Mouse (Mus musculus): ENCODE measurements around the gene AI464131.

The AI464131 gene

DNA sequence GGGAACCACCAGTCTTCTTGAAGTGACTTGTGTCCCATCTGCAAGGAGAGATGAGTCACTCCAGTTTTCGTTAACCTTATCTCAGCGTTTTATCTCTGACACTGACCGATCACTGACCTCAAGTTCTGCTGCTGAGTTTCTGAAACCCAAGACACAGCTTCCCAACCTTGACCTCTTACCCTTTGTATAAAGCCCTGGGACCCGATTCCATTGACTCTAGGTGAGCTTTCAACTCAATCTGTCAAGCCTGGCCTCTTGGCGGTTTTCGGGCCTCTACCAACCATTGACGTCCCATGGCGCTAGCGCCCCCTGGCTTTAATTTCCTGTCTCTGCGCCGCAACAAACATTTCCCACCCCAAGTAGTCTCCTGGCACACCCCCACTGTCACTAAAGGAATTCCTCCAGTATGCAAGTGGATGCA is 2.3 kb upstream of the AI464131 start:
- peak; percentile 96 for DNase-seq (ENCODE audit: low read depth)

DNA sequence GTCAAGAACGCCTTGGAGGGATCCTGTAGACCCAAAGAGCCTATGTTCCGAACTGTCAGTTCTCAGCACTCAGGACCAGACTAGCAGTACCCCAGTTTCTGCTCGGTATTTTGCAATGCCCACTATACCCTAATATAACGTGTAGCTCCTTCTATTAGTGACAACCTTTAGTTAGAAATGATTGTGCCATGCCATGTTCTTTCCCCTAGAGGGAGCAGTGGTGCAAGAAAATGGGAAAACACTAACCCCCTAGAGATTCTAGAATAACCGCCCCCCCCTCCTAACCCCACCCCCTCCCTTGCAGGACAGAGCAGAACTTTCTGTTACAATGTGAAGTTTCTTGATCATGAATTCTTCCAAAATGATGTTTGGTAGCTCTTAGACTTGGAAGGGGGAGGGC is 1.4 kb upstream of the AI464131 start:
- peak; percentile 61 for DNase-seq (ENCODE audit: low read depth)

DNA sequence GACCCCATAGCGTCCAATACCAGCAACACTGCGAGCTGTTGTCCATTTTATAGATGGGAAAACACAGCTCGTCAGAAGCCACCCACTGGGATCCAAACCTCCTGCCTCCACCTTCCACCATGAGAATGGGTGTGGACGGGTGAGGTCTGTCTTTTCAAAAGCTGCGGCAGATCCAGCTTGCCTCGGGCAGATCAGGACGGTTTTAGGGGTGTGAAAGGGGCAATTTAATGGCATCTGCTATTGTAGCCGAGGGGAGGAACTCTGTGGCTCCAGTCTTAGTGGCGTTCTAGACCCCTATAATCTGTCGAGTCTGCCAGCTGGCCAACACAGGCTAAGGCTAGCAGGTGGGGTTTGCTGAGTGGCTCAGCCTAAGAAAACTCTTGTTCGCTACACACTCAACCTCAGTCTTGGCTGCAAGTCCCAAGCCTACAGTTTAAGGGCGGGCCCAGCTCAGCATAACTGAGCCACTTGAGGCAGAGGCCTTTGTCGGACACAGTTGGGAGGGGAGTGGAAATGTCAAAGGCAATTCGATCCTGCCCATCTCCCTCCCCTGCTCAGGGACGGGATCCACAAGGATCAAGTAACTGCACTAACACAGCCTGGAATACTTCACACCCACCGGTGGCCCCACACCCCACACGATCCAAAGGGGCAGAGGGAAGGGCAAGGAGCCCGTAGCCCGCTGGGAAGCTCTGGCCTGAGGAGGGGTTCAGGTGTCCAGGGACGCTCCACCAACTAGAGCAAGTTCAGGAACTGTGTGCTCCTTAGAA is 520 bp downstream of the AI464131 start:
- DNase-seq (ENCODE audit: low read depth): no peak

GRCm38 (mm10) chr4:41500787-41501186 is 2.1 kb downstream of the AI464131 start:
- no peak for DNase-seq (ENCODE audit: low read depth)

DNA sequence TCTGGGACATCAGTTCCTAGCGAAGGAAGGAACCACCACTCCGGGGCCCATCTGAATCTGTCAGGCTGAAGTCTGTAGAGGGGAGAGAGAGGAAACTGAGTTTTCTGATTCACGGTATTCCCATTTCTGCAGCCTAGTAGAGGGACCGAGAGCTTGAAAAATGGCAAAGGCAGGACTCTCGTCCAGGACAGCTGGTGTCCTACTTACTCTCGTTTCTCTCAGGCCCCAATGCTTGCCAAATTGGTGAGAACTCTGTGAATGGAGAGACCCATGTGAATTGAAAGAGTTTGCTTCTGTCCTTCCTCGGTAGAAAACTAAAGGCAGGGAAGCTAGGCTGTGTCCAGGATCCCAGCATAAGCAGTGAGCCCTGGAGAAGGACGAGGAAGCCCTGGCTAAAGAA is 3.3 kb downstream of the AI464131 start:
- DNase-seq (ENCODE audit: low read depth): no peak

DNA sequence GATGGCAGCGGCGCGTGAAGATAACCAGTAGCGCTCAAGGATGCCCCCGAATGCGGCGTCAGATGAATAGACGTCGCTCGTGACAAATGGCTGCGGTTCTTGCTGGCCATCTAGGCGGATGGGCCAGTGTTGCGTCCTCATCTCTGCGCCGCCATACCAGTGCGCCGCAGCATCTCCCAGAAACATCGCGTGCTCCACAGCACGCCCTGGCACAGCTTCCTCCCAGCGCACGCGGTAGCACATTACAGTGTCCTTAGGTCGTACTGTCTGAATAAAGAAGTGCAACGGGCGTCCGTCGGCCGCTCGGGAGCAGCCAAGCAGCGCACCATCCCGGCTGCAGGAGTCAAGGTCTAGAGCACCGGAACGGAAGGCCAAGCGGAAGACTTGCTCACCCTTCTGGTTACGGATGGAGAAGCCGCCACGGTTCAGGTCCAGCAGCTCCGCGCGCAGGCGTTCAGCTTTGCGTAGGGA is 3.9 kb downstream of the AI464131 start:
- DNase-seq (ENCODE audit: low read depth): no peak

DNA sequence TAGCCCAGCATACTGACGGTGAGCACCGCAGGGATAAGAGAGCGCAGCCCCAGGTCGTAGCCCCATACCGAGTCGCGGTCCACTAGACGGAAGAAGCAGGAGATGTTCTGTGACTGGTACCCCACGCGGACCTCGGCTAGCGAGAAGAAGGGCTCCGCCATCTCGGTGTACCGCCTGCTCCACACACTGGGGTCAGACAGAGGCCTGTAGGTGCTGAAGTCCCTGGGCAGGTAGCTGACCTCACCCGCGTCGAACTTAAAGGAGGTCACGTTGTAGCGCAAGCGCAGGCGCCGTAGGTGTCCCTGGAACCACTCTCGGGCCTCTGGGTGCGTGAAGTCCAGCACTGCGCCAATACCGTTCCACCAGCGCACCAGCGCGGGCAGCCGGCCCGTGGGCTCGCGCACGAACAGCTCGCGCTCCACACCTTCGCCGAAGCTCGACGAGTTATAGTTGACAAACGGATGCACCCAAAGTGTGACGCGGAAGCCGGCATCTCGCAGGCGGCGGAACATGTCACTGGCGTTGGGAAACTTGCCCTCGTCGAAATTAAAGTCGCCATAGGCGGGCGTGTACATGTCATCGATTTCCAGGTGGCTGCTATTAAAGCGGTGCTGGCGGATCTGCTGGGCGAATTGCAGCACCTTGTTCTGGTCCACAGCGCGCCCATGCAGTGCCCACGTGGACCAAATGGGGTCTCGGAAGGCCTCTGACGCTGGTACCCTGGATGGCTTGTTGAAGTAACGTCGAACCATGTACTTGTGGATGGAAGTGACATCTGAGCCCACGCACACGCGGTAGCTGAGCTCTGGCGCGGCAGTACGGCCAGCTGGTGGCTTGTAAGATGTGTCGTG is 4.7 kb downstream of the AI464131 start:
- DNase-seq (ENCODE audit: low read depth): no peak

DNA sequence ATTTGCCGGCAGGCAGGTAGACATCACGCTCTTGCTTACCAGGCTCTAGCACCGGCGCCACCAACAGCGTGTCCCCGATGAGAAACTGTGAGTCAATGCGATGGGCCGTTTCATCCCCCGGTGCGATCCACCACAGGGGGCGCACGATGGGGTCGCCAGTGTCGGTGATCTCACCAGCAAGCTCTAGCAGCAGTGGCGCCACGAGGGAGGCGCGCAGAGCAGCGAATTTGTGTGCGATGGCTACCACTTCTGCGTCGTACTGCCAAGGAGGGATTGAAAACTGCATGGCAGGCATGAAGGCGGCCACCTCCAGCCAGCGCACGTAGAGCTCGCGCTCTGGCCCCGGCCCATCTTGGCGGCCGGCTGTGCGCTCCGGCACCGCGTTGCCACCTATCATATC is 5.3 kb downstream of the AI464131 start:
- no peak for DNase-seq (ENCODE audit: low read depth)

DNA sequence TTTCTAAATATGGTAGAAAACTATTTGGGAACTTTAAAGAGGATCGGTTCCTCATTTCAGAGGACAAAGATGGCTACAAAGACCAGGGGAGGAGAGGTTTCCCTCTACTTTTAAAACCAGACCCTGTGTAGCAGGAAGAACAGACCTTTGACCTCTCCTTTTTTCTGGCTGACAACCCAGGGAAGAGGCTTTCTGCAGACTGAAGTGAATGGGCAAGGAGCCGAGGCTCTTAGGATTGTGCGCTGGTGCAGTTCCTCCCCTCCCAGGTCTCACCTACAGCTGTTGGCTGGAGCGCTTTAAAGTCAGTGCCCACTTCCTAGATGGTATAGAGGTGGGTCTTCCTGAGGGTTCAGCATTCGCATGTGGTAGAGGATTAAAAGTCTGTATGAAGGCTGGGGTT is 5.8 kb downstream of the AI464131 start:
- DNase-seq (ENCODE audit: low read depth): no peak

- no peak for DNase-seq (ENCODE audit: low read depth)
Observed at GRCm38 (mm10) chr4:41495850-41496249, 7.0 kb downstream of the AI464131 start.

DNA sequence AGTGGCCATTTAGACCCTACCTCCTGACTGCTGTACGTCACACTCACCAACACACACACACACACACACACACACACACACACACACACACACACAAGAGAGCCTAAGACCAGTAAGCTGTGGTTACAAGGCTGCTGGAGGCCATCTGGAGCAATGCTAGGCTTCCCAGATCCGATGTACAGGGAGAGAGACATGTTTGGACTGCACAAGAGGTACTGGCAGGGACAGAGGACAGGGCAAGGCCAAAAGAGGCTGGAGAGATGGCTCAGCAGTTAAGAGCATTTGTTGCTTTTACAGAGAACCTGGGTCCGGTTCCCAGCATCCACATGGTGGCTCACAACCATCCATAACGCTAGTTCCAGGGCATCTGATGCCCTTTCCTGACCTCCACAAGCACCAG is 7.8 kb downstream of the AI464131 start:
- no peak for DNase-seq (ENCODE audit: low read depth)

- DNase-seq (ENCODE audit: low read depth): no peak
Observed at GRCm38 (mm10) chr4:41494378-41494777, 8.5 kb downstream of the AI464131 start.

DNA sequence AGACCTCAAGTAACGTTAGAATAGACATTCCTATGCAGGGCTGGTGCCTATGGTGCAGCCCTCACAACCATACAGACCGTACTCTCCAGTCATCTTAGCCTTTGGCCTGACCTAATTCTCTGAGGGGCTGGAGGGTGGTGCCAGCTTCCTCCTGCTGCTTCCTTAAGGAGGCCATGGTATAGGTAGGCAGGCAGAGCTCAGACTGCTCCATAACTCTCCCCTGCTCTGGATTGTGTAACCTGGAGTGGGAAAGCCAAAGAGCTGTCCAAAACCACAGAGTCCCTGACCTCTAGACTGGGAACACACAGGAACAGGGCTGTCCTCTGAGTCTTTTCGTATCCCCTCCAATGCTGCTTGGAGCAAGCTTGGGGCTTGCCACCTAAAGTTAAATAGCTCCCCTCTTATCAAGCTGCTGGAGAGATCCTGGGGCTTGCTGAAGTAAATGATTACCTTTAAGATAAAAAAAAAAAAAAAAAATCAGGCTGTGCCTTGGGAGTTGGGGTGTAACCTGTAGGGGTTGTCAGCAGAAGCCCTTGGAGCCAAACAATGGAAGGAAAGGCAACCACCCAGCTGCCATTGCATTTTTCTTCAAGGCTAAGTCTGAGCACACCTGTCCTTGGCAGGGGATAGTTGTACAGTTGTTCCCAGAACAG is 9.3 kb downstream of the AI464131 start:
- DNase-seq (ENCODE audit: low read depth): no peak

- no peak for DNase-seq (ENCODE audit: low read depth)
Observed at GRCm38 (mm10) chr4:41492951-41493350, 9.9 kb downstream of the AI464131 start.

GRCm38 (mm10) chr4:41481601-41482017 is 21.3 kb downstream of the AI464131 start:
- DNase-seq (ENCODE audit: low read depth): no peak

GRCm38 (mm10) chr4:41480254-41480653 is 22.6 kb downstream of the AI464131 start:
- no peak for DNase-seq (ENCODE audit: low read depth)

DNA sequence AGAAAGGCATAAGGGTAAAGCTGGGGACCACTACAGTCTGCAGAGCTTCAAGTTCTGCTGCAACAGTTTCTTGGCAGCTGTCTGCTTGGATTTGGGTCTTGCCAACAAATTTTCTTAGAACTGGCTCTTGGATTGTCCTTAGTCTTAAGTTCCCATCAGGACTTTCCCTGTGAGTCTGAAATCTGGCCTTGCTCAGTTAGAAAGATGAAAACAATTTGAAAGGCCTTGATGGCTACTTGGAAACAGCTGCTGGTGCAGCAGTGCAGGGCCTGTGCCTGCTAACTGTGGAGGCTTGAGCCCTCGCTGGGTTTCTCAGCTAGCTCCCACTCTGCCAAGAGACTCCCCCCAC is 23.4 kb downstream of the AI464131 start:
- DNase-seq (ENCODE audit: low read depth): no peak

DNA sequence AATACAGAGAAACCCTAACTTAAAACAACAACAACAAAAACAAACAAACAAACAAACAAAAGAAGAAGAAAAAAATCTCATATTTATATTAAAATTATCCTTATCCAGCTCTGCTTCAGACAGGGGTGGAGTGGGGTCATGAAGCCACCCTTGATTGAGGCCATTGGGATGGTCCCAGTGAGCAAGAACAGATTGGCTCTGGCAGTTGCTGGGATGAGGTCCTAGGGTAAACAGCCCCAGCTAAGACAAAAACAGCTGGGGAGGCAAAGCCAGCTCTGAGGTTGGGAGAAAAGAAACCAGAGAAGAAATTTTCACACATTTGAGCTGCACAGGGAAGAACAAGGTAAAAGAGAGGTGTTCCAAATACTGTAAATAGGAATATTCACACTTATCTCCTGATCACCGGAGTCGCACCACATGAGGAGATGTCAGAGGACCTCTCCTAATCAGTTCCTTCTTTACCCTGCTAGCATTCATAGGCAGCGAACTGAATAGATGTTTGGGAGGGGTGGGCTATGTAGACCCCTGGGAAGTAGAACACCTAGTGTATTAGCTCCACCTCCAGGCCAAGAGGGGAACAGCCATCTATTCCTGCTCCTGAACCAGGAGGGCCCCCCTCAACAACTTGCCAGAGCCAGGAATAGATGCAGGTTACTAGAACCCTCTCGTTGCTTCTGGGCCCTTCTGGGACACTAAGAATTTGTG is 24.0 kb downstream of the AI464131 start:
- no peak for DNase-seq (ENCODE audit: low read depth)

DNA sequence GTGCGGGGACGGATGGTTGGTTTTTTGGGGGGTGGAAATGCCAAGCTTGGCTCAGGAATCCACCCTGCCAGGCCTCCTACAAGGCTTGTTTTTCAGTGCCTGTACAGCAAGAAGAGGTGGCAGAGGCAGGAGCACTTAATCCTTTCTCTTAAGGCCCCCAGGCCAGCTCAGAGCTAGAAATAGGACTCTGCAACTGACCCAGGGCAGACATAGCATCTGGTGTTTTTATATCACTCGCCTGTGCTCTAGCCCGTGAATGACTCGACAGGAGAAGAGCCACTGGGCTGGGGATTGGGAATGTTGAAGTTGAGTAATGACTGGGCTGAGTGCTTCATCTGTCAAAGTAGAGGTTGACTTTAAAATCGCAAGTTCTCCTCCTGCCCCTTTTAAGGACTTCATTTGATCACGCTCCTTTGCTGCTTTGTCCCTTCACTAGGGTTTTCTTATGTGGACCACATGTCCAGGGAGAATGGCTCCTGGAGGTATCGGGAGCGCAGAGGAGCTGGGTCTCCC is 25.2 kb downstream of the AI464131 start:
- no peak for DNase-seq (ENCODE audit: low read depth)

GRCm38 (mm10) chr4:41471384-41471689 is 31.5 kb downstream of the AI464131 start:
- no peak for DNase-seq (ENCODE audit: low read depth)

DNA sequence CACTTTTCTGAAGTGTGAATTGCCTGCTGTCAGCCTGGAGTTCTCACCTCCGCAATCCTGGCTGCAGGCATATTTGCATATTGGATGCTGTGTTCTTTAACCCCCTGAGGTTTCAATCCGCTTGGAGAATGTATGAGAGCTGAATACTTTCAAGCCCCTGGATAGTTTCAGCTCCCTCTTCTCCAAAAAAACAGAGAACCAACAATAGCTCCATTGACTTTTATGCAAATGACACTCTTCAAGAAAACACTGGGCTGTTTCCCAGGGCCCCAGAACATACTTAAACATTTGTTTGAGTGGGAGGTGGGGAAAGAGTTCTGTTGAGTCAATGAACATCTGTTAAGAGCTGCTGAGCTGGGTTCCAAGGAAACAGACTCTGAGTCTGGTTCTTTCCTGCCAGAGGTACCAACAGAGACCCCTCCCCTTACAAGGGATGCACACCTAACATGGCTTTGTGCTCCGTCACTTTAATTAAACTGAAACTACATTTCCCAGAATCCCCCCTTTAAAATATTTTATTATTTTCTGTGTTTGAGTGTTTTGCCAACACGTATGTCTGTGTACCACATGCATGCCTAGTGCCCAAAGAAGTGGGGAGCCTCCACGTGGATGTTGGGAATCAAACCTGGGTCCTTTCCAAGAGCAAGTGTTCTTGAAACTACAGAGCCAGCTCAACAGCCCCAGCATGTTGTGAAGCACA is 32.0 kb downstream of the AI464131 start:
- DNase-seq (ENCODE audit: low read depth): no peak
